Mouse (Mus musculus) Muller cell, postnatal 12 days (primary cell): ENCODE results near the gene Gm3072.
"Not testable (repeated sequence)": the region's sequence is repeated elsewhere in the genome, so short reads cannot be mapped to it uniquely, and the experiment has no call there.

Experiments
- DNase-seq: peaks from one replicate; pipeline ENCODE4 v3.0.0-alpha.2; 2015; ENCODE audit errors: inconsistent ontology term

Gm3072 gene

DNA sequence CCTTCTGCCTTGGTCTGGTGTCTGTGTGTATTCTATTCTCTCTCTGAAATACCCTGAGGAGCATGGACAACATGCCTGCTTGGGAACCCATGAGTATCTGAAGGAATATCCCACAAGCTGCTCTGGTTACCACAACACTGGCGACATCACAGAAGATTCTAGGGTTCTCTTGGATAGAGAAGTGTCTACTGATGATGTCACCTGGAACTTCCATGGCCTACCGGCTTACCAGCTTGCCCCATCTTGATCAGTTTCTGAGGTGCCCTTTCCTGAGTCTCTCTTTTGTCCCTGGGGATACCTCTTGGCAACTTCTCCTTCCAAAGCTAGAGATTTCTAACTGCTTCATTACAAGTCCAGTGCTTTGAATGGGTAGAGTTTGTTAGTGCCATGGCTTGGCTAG, at the start of gene Gm3072:
Gene Gm3072 (minus strand): TSS at position 101 of the 400 bp plus-strand sequence.
- not testable (repeated sequence) for DNase-seq

- not testable (repeated sequence) for DNase-seq
These were observed 23.8 kb upstream of the Gm3072 start for GRCm38 (mm10) chr14:41648176-41648575.

DNA sequence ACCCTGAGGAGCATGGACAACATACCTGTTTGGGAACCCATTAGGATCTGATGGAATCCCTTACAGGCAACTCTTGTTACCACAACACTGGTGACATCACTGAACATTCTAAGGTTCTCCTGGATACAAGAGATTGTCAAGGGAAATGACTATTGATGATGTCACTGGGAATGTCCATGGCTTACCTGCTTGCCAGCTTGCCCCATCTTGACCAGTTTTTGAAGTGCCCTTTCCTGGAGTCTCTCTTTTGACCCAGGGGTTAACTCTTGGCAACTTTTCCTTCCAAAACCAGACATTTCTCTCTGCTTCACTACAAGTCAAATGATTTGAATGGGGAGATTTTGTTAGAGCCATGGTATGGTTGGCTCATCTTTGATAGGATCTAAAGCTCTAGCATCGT, 22.0 kb upstream of the Gm3072 start, which contains the start of gene Gm3676:
Gene Gm3676 (minus strand): TSS at position 101 of the 400 bp plus-strand sequence.
- DNase-seq: not testable (repeated sequence)

DNA sequence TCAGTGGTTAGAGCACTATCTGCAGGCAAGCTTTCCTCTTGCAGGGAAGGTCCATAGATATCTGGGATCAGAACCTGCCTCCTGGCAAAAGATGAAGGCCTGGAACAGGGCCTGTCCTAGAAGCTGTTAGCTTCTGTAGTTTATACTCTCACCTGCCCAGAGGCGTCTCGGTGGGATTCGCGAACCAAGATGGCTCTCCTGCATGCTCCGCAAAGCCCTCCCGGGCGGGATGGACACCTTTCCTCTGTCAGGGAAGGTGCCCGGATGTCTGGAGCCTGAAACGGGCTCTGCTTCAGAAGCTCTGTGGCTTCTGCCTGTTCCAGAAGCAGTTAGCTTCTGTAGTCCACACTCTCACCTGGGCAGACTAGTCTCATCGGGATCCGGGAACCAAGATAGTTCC, 5.7 kb upstream of the Gm3072 start:
- not testable (repeated sequence) for DNase-seq

GRCm38 (mm10) chr14:41622535-41622934, 1.9 kb downstream of the Gm3072 start:
- not testable (repeated sequence) for DNase-seq

GRCm38 (mm10) chr14:41610690-41611089, 13.7 kb downstream of the Gm3072 start:
- DNase-seq: not testable (repeated sequence)

DNA sequence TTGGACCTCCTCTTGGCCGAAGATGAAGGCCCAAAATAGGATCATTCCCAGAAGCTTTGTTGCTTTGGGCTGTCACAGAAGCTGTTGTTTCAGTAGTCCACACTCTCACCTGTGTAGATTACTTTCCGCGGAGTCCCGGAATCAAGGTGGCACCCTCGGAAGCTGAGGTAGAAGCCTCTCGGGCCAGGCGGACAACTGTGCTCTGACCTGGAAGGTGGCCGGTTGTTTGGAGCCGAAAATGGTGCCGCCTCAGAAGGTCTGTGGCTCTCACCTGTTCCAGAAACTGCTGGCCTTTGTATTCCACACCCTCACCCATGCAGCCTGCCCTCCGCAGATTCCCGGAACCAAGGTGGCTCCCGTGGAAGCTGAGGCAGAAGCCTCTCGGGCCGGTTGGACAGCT, 23.5 kb downstream of the Gm3072 start:
- not testable (repeated sequence) for DNase-seq

DNA sequence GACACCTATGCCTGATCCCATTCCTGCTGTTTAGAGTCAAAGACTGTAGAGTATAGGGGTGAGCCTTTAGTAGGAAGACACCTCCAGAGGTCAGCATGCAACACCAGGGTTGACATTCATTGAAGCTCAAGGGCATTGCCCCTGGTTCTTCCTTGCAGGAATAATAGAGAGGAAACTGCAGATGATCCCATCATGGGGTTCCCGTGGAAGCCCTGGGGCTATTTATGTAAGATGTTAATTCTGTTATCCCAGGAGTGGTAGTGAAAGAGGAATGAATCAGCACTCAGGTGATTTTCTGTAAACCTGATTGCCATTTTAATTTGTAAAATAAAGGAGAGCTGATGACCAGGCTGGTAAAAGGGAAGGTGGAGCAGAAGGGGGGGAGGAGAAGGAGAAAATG, 38.1 kb downstream of the Gm3072 start:
- DNase-seq: not testable (repeated sequence)

DNA sequence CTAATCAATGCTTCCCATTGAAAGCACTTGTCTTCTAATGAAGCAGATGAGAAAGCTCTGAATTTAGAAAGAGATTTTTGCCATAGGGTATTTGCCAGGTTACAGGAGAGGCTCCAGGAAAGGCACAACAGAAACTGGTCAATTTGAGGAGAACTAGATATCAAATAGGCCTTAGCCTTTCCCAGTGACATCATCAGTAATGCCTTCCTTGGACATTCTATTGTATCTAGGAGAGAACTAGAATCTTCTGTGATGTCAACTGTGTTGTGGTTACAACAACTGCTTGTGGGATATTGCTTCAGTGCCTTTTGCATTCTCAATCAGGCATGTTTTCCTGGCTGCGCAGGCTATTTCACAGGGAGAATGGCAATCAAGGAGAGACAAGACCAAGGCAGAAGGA, 51.5 kb downstream of the Gm3072 start, which contains the start of gene 1700049E17Rik2:
Gene 1700049E17Rik2 (plus strand): TSS at position 301 of the 400 bp plus-strand sequence.
- DNase-seq: not testable (repeated sequence)
